Mouse (Mus musculus) intestine, postnatal 0 days (tissue): Measurements from ENCODE around the gene Itsn1. TPM values are rescaled to one million over a fixed set of nuclear protein-coding genes. Genes with fewer than 3 reads are reported as not detected.

ENCODE experiments used
- ATAC-seq: fragments of 200-750 bp; cut with Nextera tagmentation; 2 replicates; pipeline ENCODE4 v1.8.0; 2017; ENCODE audit warnings: mild to moderate bottlenecking, moderate TSS enrichment, moderate library complexity
- H3K27ac ChIP-seq: fragments of 300-500 bp; sonication (generic); 2 replicates; pipeline ENCODE4 v1.5.1; 2014; ENCODE audit warnings: mild to moderate bottlenecking, low read depth, low read length, moderate library complexity
- H3K27me3 ChIP-seq: fragments of 300-500 bp; sonication (generic); replicated peaks from 2 replicates; pipeline ENCODE4 v1.6.1; 2014; ENCODE audit warnings: low read length, mixed read lengths; ENCODE audit not compliant: control insufficient read depth, insufficient read depth
- H3K36me3 ChIP-seq: fragments of 300-500 bp; sonication (generic); 2 replicates; pipeline ENCODE4 v1.6.1; 2014; ENCODE audit warnings: mild to moderate bottlenecking, moderate library complexity; ENCODE audit not compliant: control insufficient read depth, insufficient read depth
- H3K4me1 ChIP-seq: fragments of 300-500 bp; sonication (generic); replicated peaks from 2 replicates; pipeline ENCODE4 v1.6.1; 2014; ENCODE audit warnings: antibody characterized with exemption, low read length, mixed read lengths; ENCODE audit not compliant: control insufficient read depth, insufficient read depth
- H3K4me2 ChIP-seq: fragments of 300-500 bp; sonication (generic); replicated peaks from 2 replicates; pipeline ENCODE4 v1.6.1; 2014; ENCODE audit warnings: low read depth, mild to moderate bottlenecking, moderate library complexity
- H3K4me3 ChIP-seq: fragments of 300-500 bp; sonication (generic); 2 replicates; pipeline ENCODE4 v1.5.1; 2014; ENCODE audit warnings: low read depth, low read length
- H3K9ac ChIP-seq: fragments of 300-500 bp; sonication (generic); 2 replicates; pipeline ENCODE4 v1.6.1; 2014; ENCODE audit warnings: mild to moderate bottlenecking, low read depth, low read length
- H3K9me3 ChIP-seq: fragments of 300-500 bp; sonication (generic); 2 replicates; pipeline ENCODE4 v1.6.1; 2016; ENCODE audit warnings: mixed run types; ENCODE audit not compliant: control insufficient read depth
- CTCF ChIP-seq: sonication (generic); IDR thresholded peaks from 2 replicates; pipeline ENCODE4 v1.5.1; 2016; ENCODE audit warnings: low read depth, mild to moderate bottlenecking, control low read depth, antibody characterized with exemption, moderate library complexity
- WGBS: fragments of 180-500 bp; shearing (Covaris S2); extraction: QIAGEN DNeasy Blood & Tissue Kit; methylation state at CpG from one replicate; pipeline ENCODE4 v1.1.7; 2014; 5-methylcytosine and 5-hydroxymethylcytosine counted together
- polyA plus RNA-seq: library from polyadenylated mRNA; unstranded; fragments of >200 nt; fragmentation: Nextera tagmentation; extraction: Ambion mirVana; gene quantifications from 2 replicates; pipeline ENCODE4 v1.2.1, GENCODE M21; 2015

Itsn1 gene
- polyA plus RNA-seq, 1 experiment from 2014 or later = 6.2 TPM

- WGBS = 80% methylated on average over 6 of the region's 6 CpGs
- H3K4me1 ChIP-seq = 0 out of 2 replicates have a peak, but pooled peaks cover 7% of the 10 kb centered on the region
- H3K9ac ChIP-seq = no peak overlapping the region
- H3K4me3 ChIP-seq = no peak overlapping the region
- no peaks in the 10 kb centered on the region for H3K27me3 ChIP-seq
- TF ChIP-seq CTCF = no peak
- no peak overlapping the region for H3K27ac ChIP-seq
- no peaks in the 10 kb centered on the region for H3K9me3 ChIP-seq
- no peak for ATAC-seq
- no peaks in the 10 kb centered on the region for H3K36me3 ChIP-seq
- H3K4me2 ChIP-seq = no peak overlapping the region
Measured at GRCm38 (mm10) chr16:91768586-91768985, 39.5 kb downstream of the Itsn1 start.

- 85% methylated on average over 5 of the region's 5 CpGs for WGBS
- Histone ChIP-seq H3K4me2 (no peak overlapping the region), H3K36me3 (no peaks in the 10 kb centered on the region), H3K9me3 (no peaks in the 10 kb centered on the region), H3K27me3 (no peaks in the 10 kb centered on the region), H3K4me3 (no peak overlapping the region), H3K9ac (no peak overlapping the region), H3K4me1 (0 out of 2 replicates have a peak, but pooled peaks cover 7% of the 10 kb centered on the region), H3K27ac (no peak overlapping the region)
- TF ChIP-seq CTCF = no peak
- no peak for ATAC-seq
Measured at GRCm38 (mm10) chr16:91769911-91770310, 40.8 kb downstream of the Itsn1 start.

GRCm38 (mm10) chr16:91770662-91771061 lies 41.6 kb downstream of the Itsn1 start:
- no peaks in the 10 kb centered on the region for H3K9me3 ChIP-seq
- WGBS = 59% methylated on average over 5 of the region's 5 CpGs
- H3K27me3 ChIP-seq = no peaks in the 10 kb centered on the region
- TF ChIP-seq CTCF = no peak
- no peak overlapping the region for H3K4me2 ChIP-seq
- no peak overlapping the region for H3K9ac ChIP-seq
- no peak overlapping the region for H3K4me3 ChIP-seq
- H3K27ac ChIP-seq = no peak overlapping the region
- no peaks in the 10 kb centered on the region for H3K36me3 ChIP-seq
- no peak for ATAC-seq
- 0 out of 2 replicates have a peak, but pooled peaks cover 7% of the 10 kb centered on the region for H3K4me1 ChIP-seq

- no peaks in the 10 kb centered on the region for H3K36me3 ChIP-seq
- H3K4me2 ChIP-seq = no peak overlapping the region
- no peak for TF ChIP-seq CTCF
- no peaks in the 10 kb centered on the region for H3K27me3 ChIP-seq
- 81% methylated on average over 6 of the region's 6 CpGs for WGBS
- H3K4me3 ChIP-seq = no peak overlapping the region
- no peak overlapping the region for H3K27ac ChIP-seq
- ATAC-seq = no peak
- H3K9ac ChIP-seq = no peak overlapping the region
- 0 out of 2 replicates have a peak, but pooled peaks cover 7% of the 10 kb centered on the region for H3K4me1 ChIP-seq
- H3K9me3 ChIP-seq = no peaks in the 10 kb centered on the region
Measured at GRCm38 (mm10) chr16:91771334-91771733, 42.3 kb downstream of the Itsn1 start.

- Histone ChIP-seq H3K27me3 (no peaks in the 10 kb centered on the region), H3K36me3 (no peaks in the 10 kb centered on the region), H3K4me2 (no peak overlapping the region), H3K9me3 (no peaks in the 10 kb centered on the region), H3K4me3 (no peak overlapping the region), H3K9ac (no peak overlapping the region), H3K27ac (no peak overlapping the region), H3K4me1 (0 out of 2 replicates have a peak, but pooled peaks cover 7% of the 10 kb centered on the region)
- TF ChIP-seq CTCF = no peak
- no peak for ATAC-seq
- 85% methylated on average over 7 of the region's 7 CpGs for WGBS
Measured at GRCm38 (mm10) chr16:91772586-91772985, 43.5 kb downstream of the Itsn1 start.

GRCm38 (mm10) chr16:91779576-91779975 lies 50.5 kb downstream of the Itsn1 start:
- H3K4me3 ChIP-seq = no peak overlapping the region
- no peak for ATAC-seq
- H3K9ac ChIP-seq = no peak overlapping the region
- H3K4me1 ChIP-seq = no peaks in the 10 kb centered on the region
- H3K4me2 ChIP-seq = no peak overlapping the region
- no peaks in the 10 kb centered on the region; the same call in none of the 2 replicates for H3K36me3 ChIP-seq
- H3K27me3 ChIP-seq = no peaks in the 10 kb centered on the region
- WGBS = 79% methylated on average over 10 of the region's 10 CpGs
- no peak for TF ChIP-seq CTCF
- H3K27ac ChIP-seq = no peak overlapping the region
- no peaks in the 10 kb centered on the region for H3K9me3 ChIP-seq

- Histone ChIP-seq H3K27me3 (no peaks in the 10 kb centered on the region), H3K9me3 (no peaks in the 10 kb centered on the region), H3K4me3 (no peak overlapping the region), H3K9ac (no peak overlapping the region), H3K36me3 (no peaks in the 10 kb centered on the region; the same call in none of the 2 replicates), H3K27ac (no peak overlapping the region), H3K4me1 (no peaks in the 10 kb centered on the region), H3K4me2 (no peak overlapping the region)
- no peak for TF ChIP-seq CTCF
- no peak for ATAC-seq
- 86% methylated on average over 7 of the region's 7 CpGs for WGBS
Measured at GRCm38 (mm10) chr16:91780151-91780550, 51.1 kb downstream of the Itsn1 start.
